ENCODE assay signal across 8 mouse cellular contexts in the genomic region with DNA sequence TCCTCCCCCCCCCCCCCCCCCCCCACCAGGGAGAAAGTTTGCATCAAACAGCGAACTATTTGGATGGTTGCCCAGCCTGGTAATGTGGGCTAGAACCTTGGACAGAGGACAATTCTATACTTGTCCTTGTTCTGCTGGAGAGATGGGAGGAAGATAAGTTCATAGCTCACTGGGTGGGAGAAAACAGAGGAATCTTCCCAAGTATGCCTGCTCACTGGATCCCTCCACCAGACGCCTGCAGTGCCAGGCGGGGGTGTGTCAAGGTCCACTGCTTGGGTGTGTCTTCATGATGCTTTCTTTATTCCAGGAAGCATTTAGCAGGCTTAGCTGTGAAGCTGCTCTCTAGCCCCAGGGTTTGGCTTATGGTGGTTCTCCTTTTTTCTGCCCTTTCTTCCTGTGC. TPM values are rescaled to one million over a fixed set of nuclear protein-coding genes. Genes with fewer than 3 reads are reported as not detected.
DNase-seq lines count a peak whose midpoint lies in the region; ATAC-seq lines count a peak whose summit lies in the region.

No protein-coding gene starts in this region.

- 6% methylated on average over 3 of the region's 3 CpGs for WGBS in heart, embryonic 16.5 days
- 9% methylated on average over 3 of the region's 3 CpGs for WGBS in neural tube, embryonic 13.5 days

- peak overlapping the region; percentile 10 for H3K4me2 ChIP-seq in heart, embryonic 16.5 days (ENCODE audit: low read depth, low read length)
- peak overlapping the region; percentile 18 for H3K4me2 ChIP-seq in neural tube, embryonic 13.5 days

- no peaks in the 10 kb centered on the region for H3K27me3 ChIP-seq in heart, embryonic 16.5 days (ENCODE audit: control insufficient read depth, insufficient read depth, low read length)
- H3K27me3 ChIP-seq in neural tube, embryonic 13.5 days, result no peaks in the 10 kb centered on the region

- no peak overlapping the region; the same call in 1 of the 2 replicates for H3K9ac ChIP-seq in heart, embryonic 16.5 days (ENCODE audit: low read length)
- H3K9ac ChIP-seq in neural tube, embryonic 13.5 days, result no peak overlapping the region; the same call in 1 of the 2 replicates

- H3K27ac ChIP-seq in heart, embryonic 16.5 days (ENCODE audit: low read length), result peak overlapping the region; percentile 17
- peak overlapping the region; percentile 80 for H3K27ac ChIP-seq in neural tube, embryonic 13.5 days (replicated peaks)

- ATAC-seq in heart, embryonic 16.5 days (replicated peaks; ENCODE audit: extremely low read depth, insufficient read depth, low FRiP score), result no peak
- peak; percentile 42 for ATAC-seq in neural tube, embryonic 13.5 days (ENCODE audit: low read depth)

- peaks cover 75% of the 10 kb centered on the region for H3K4me1 ChIP-seq in heart, embryonic 16.5 days (ENCODE audit: control insufficient read depth, insufficient read depth, low read length)
- H3K4me1 ChIP-seq in neural tube, embryonic 13.5 days (replicated peaks), result peaks cover 91% of the 10 kb centered on the region

- H3K36me3 ChIP-seq in heart, embryonic 16.5 days (ENCODE audit: control insufficient read depth, insufficient read depth), result no peaks in the 10 kb centered on the region
- no peaks in the 10 kb centered on the region for H3K36me3 ChIP-seq in neural tube, embryonic 13.5 days

- H3K4me3 ChIP-seq in heart, embryonic 16.5 days (ENCODE audit: low read length), result no peak overlapping the region
- no peak overlapping the region for H3K4me3 ChIP-seq in neural tube, embryonic 13.5 days

- peak; percentile 36 for DNase-seq in adrenal gland, postnatal 10 days
- DNase-seq in adrenal gland, adult 8-10 months, result no peak
- DNase-seq in retina, postnatal 1 day, result peak; percentile 68
- no peak for DNase-seq in retina, embryonic 14.5 days (ENCODE audit: low spot score)
- peak; percentile 73 to 83 for DNase-seq in kidney, postnatal 4 days
- no peak for DNase-seq in urinary bladder, adult 18-20 months (ENCODE audit: low spot score in 2 of 2)

- no peaks in the 10 kb centered on the region for H3K9me3 ChIP-seq in heart, embryonic 16.5 days (replicated peaks; ENCODE audit: control insufficient read depth, low read length)
- no peaks in the 10 kb centered on the region for H3K9me3 ChIP-seq in neural tube, embryonic 13.5 days

RNA-seq across cellular contexts. Expression of a gene that starts 34.5 kb away (rescaled TPM):
- 10 to 100 TPM; 67.7 to 77.8 TPM for total RNA-seq in adrenal gland, postnatal 10 days (2021)
- total RNA-seq in adrenal gland, adult 8-10 months (2022), result 10 to 100 TPM; 40.3 to 44.5 (median 42.4) TPM
- 89.7 and 92.8 TPM in 2 replicates for polyA plus RNA-seq in heart, embryonic 16.5 days (2015; fragmentation: Nextera tagmentation; extraction: Ambion mirVana)
- 156 and 189 TPM in 2 replicates for polyA plus RNA-seq in neural tube, embryonic 13.5 days (2015; fragmentation: Nextera tagmentation; extraction: Ambion mirVana)

Comparison
In these comparisons a context has a peak if more than half of its experiments do, and no peak if none do; other contexts are left out.
1. DNase-seq: peak in adrenal gland, postnatal 10 days (single experiment), retina, postnatal 1 day (single experiment) and kidney, postnatal 4 days (2 of 2); none in adrenal gland, adult 8-10 months (single experiment), retina, embryonic 14.5 days (single experiment) and urinary bladder, adult 18-20 months (0 of 2).